Mouse (Mus musculus): Measurements from ENCODE around the gene Cacng1.

- TF ChIP-seq CTCF (IDR thresholded peaks at IDR 0.05; ENCODE audit: low read depth, low read length) (no peak), POLR2AphosphoS5 (IDR thresholded peaks at IDR 0.05; ENCODE audit: insufficient replicate concordance, low read depth, low read length) (no peak)
Observed at GRCm38 (mm10) chr11:107714368-107714767, 2.0 kb downstream of the Cacng1 start.

Measured in G1E (cell line).